Mouse (Mus musculus) embryonic facial prominence, embryonic 13.5 days (tissue): Measurements from ENCODE around the gene A030003K21Rik. TPM values are rescaled to one million over a fixed set of nuclear protein-coding genes. Genes with fewer than 3 reads are reported as not detected.

ENCODE experiments used
- ATAC-seq: fragments of 200-750 bp; cut with Nextera tagmentation; 2 replicates; pipeline ENCODE4 v1.8.0; 2017; ENCODE audit warnings: low read depth; ENCODE audit not compliant: insufficient number of reproducible peaks, insufficient read depth, low FRiP score, low TSS enrichment
- H3K27ac ChIP-seq: fragments of 300-500 bp; sonication (generic); 2 replicates; pipeline ENCODE4 v1.5.1; 2015; ENCODE audit warnings: moderate library complexity, mild to moderate bottlenecking, inconsistent platforms
- H3K27me3 ChIP-seq: fragments of 300-500 bp; sonication (generic); 2 replicates; pipeline ENCODE4 v1.6.1; 2015; ENCODE audit warnings: mild to moderate bottlenecking, inconsistent platforms
- H3K36me3 ChIP-seq: fragments of 300-500 bp; sonication (generic); 2 replicates; pipeline ENCODE4 v1.6.1; 2015; ENCODE audit warnings: mild to moderate bottlenecking, inconsistent platforms
- H3K4me1 ChIP-seq: fragments of 300-500 bp; sonication (generic); 2 replicates; pipeline ENCODE4 v1.6.1; 2015; ENCODE audit warnings: inconsistent platforms
- H3K4me2 ChIP-seq: fragments of 300-500 bp; sonication (generic); 2 replicates; pipeline ENCODE4 v1.6.1; 2015; ENCODE audit warnings: moderate library complexity, mild to moderate bottlenecking, inconsistent platforms
- H3K4me3 ChIP-seq: fragments of 300-500 bp; sonication (generic); 2 replicates; pipeline ENCODE4 v1.5.1; 2015; ENCODE audit warnings: mild to moderate bottlenecking, inconsistent platforms
- H3K9ac ChIP-seq: fragments of 300-500 bp; sonication (generic); 2 replicates; pipeline ENCODE4 v1.6.1; 2015; ENCODE audit warnings: mild to moderate bottlenecking, inconsistent platforms
- H3K9me3 ChIP-seq: fragments of 300-500 bp; sonication (generic); 2 replicates; pipeline ENCODE4 v1.6.1; 2016; ENCODE audit warnings: inconsistent platforms
- WGBS: fragments of 180-500 bp; shearing (Covaris S2); methylation state at CpG from one replicate; pipeline ENCODE4 v1.1.7; 2015; ENCODE audit warnings: mixed read lengths; 5-methylcytosine and 5-hydroxymethylcytosine counted together
- polyA plus RNA-seq: library from polyadenylated mRNA; unstranded; fragments of >200 nt; fragmentation: Nextera tagmentation; extraction: Ambion mirVana; gene quantifications from 2 replicates; pipeline ENCODE4 v1.2.1, GENCODE M21; 2015

A030003K21Rik gene
- polyA plus RNA-seq, 1 experiment from 2014 or later, result not detected

- Histone ChIP-seq H3K4me2 (no peak overlapping the region), H3K36me3 (peaks cover 21% of the 10 kb centered on the region), H3K4me1 (no peaks in the 10 kb centered on the region), H3K27me3 (no peaks in the 10 kb centered on the region), H3K9ac (no peak overlapping the region), H3K27ac (no peak overlapping the region), H3K4me3 (no peak overlapping the region), H3K9me3 (no peaks in the 10 kb centered on the region)
- no peak for ATAC-seq
- 80% methylated on average over 3 of the region's 3 CpGs for WGBS
These were observed 37.3 kb downstream of the A030003K21Rik start for GRCm38 (mm10) chr1:82905886-82906285.

- 88% methylated on average over 3 of the region's 3 CpGs for WGBS
- peaks cover 36% of the 10 kb centered on the region for H3K36me3 ChIP-seq
- H3K4me1 ChIP-seq, result no peaks in the 10 kb centered on the region
- H3K27ac ChIP-seq, result no peak overlapping the region
- H3K4me3 ChIP-seq, result no peak overlapping the region
- no peak overlapping the region for H3K4me2 ChIP-seq
- ATAC-seq, result no peak
- H3K9me3 ChIP-seq, result no peaks in the 10 kb centered on the region
- no peaks in the 10 kb centered on the region for H3K27me3 ChIP-seq
- H3K9ac ChIP-seq, result no peak overlapping the region
These were observed 42.0 kb downstream of the A030003K21Rik start for GRCm38 (mm10) chr1:82901201-82901600.

- no peak for ATAC-seq
- no peaks in the 10 kb centered on the region for H3K4me1 ChIP-seq
- H3K4me2 ChIP-seq, result no peak overlapping the region
- no peaks in the 10 kb centered on the region for H3K9me3 ChIP-seq
- WGBS, result 97% methylated on average over 1 of the region's 1 CpGs
- no peaks in the 10 kb centered on the region for H3K27me3 ChIP-seq
- no peak overlapping the region for H3K4me3 ChIP-seq
- no peak overlapping the region for H3K9ac ChIP-seq
- H3K36me3 ChIP-seq, result peaks cover 36% of the 10 kb centered on the region
- no peak overlapping the region for H3K27ac ChIP-seq
These were observed 42.6 kb downstream of the A030003K21Rik start for GRCm38 (mm10) chr1:82900567-82900966.

- ATAC-seq, result no peak
- peaks cover 28% of the 10 kb centered on the region for H3K36me3 ChIP-seq
- no peak overlapping the region for H3K4me2 ChIP-seq
- H3K9ac ChIP-seq, result no peak overlapping the region
- H3K9me3 ChIP-seq, result no peaks in the 10 kb centered on the region
- no peak overlapping the region for H3K27ac ChIP-seq
- 95% methylated on average over 7 of the region's 7 CpGs for WGBS
- H3K4me1 ChIP-seq, result no peaks in the 10 kb centered on the region
- no peaks in the 10 kb centered on the region for H3K27me3 ChIP-seq
- H3K4me3 ChIP-seq, result no peak overlapping the region
These were observed 49.9 kb downstream of the A030003K21Rik start for GRCm38 (mm10) chr1:82893269-82893668.

Other genes with a start within 250 kb of the A030003K21Rik start
- 219 and 227 TPM in 2 replicates for gene Mff, start 218.5 kb downstream of the A030003K21Rik start, polyA plus RNA-seq
- 0.14 and 0.78 TPM in 2 replicates for gene Tm4sf20, start 174.9 kb downstream of the A030003K21Rik start, polyA plus RNA-seq
- gene Gm47791, start 172.1 kb downstream of the A030003K21Rik start, polyA plus RNA-seq, result not detected in 2 replicates
- 22.9 and 28.1 TPM in 2 replicates for gene Agfg1, start 103.9 kb downstream of the A030003K21Rik start, polyA plus RNA-seq
- 0.35 TPM in 1 of 2 replicates, not detected in the other for gene A030005L19Rik, start 30.1 kb downstream of the A030003K21Rik start, polyA plus RNA-seq
- gene A030014E15Rik, start 18.5 kb downstream of the A030003K21Rik start, polyA plus RNA-seq, result not detected in 2 replicates
- gene Gm6217, start 12.0 kb downstream of the A030003K21Rik start, polyA plus RNA-seq, result not detected in 2 replicates
- not detected in 2 replicates for gene Gm7544, start 12.6 kb upstream of the A030003K21Rik start, polyA plus RNA-seq
- gene Gm47955, start 16.9 kb upstream of the A030003K21Rik start, polyA plus RNA-seq, result not detected in 2 replicates
- gene Gm47959, start 57.2 kb upstream of the A030003K21Rik start, polyA plus RNA-seq, result not detected in 2 replicates
- 0.13 and 0.19 TPM in 2 replicates for gene Slc19a3, start 95.1 kb upstream of the A030003K21Rik start, polyA plus RNA-seq
- gene Krtap28-10, start 99.1 kb upstream of the A030003K21Rik start, polyA plus RNA-seq, result not detected in 2 replicates
- gene Gm47969, start 101.5 kb upstream of the A030003K21Rik start, polyA plus RNA-seq, result not detected in 2 replicates
- gene A030005K14Rik, start 116.0 kb upstream of the A030003K21Rik start, polyA plus RNA-seq, result not detected in 2 replicates
- not detected in 2 replicates for gene Krtap28-13, start 117.5 kb upstream of the A030003K21Rik start, polyA plus RNA-seq
- 1.1 TPM in 1 of 2 replicates, not detected in the other for gene Ccl20, start 173.4 kb upstream of the A030003K21Rik start, polyA plus RNA-seq
- gene Daw1, start 216.4 kb upstream of the A030003K21Rik start, polyA plus RNA-seq, result not detected in 2 replicates